Mouse (Mus musculus): ENCODE measurements at regions not wholly inside any gene's neighbourhood (a gene's known extent, or its start where the extent isn't known, plus 50 kb on each side); places are given as distances from the start of the nearest gene placed in this dataset.

DNA sequence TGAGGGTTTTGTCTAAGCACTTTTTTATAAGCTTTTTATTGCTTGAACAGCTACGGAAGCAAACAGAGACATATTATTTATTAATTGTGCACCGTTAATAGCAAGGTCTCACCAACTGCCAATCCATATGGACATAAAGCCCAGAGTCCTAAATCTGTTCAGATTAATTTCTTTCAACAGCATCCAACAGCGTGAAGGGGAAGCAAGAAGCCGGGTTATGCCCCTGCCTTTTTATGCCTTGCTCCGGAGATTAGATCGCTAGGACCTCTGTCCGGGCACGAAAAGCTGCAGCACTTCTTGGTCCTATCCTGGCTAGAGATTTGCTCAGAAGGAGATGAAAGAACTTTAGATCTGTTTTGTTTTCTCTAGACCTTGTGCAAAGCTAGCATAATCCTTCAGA, 289.6 kb upstream of the Epha7 start:
- H3K4me3 ChIP-seq (ENCODE audit: insufficient read depth, poor library complexity, severe bottlenecking): no peak overlapping the region
- no peaks in the 10 kb centered on the region for H3K27me3 ChIP-seq (ENCODE audit: control insufficient read depth, insufficient read depth, insufficient read length)
- TF ChIP-seq CEBPB (IDR thresholded peaks at IDR 0.05; ENCODE audit: low read depth) (no peak), MAX (IDR thresholded peaks at IDR 0.05) (no peak), CTCF (IDR thresholded peaks at IDR 0.05; ENCODE audit: control insufficient read depth, insufficient read depth, insufficient read length) (no peak), MYOD1 (IDR thresholded peaks at IDR 0.05; ENCODE audit: control insufficient read depth, insufficient read length, low read depth) (no peak), FOSL1 (IDR thresholded peaks at IDR 0.05; ENCODE audit: insufficient read depth, low read length, poor library complexity, severe bottlenecking) (no peak), MYOG (IDR thresholded peaks at IDR 0.05; ENCODE audit: control insufficient read depth, extremely low read depth, insufficient read length) (no peak), USF1 (IDR thresholded peaks at IDR 0.05; ENCODE audit: low read depth) (no peak)
- no peaks in the 10 kb centered on the region for H3K79me2 ChIP-seq (ENCODE audit: control insufficient read depth, insufficient read depth)
- H3ac ChIP-seq (ENCODE audit: control insufficient read depth, insufficient read length, low read depth): no peak overlapping the region
- no peaks in the 10 kb centered on the region for H3K79me3 ChIP-seq (ENCODE audit: low read depth)
- no peaks in the 10 kb centered on the region for H3K36me3 ChIP-seq (ENCODE audit: control insufficient read depth, insufficient read depth)

DNA sequence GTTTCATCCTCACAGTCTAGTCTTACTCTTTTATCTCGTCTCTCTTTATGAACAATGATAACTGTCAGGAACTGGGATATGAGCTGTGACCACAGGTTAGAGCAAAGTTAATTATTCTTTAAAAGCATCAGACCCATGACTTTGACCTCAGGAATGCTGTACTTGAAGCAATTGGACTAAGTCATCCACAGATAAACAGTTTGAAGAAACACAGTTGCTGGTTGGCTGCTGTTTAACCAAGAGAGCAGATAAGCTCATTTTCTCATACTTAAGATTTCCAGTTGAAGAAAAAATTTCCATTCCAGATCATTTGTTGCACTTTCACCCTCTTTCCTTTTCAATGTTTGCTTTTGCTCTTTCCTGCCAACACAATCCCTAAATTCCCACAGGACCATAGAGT, 270.7 kb upstream of the Epha7 start:
- Histone ChIP-seq H3ac (ENCODE audit: control insufficient read depth, insufficient read length, low read depth) (no peak overlapping the region), H3K79me2 (ENCODE audit: control insufficient read depth, insufficient read depth) (no peaks in the 10 kb centered on the region), H3K4me3 (ENCODE audit: insufficient read depth, poor library complexity, severe bottlenecking) (no peak overlapping the region), H3K36me3 (ENCODE audit: control insufficient read depth, insufficient read depth) (no peaks in the 10 kb centered on the region), H3K27me3 (ENCODE audit: control insufficient read depth, insufficient read depth, insufficient read length) (no peaks in the 10 kb centered on the region), H3K79me3 (ENCODE audit: low read depth) (no peaks in the 10 kb centered on the region)
- TF ChIP-seq FOSL1 (IDR thresholded peaks at IDR 0.05; ENCODE audit: insufficient read depth, low read length, poor library complexity, severe bottlenecking) (no peak), MYOD1 (IDR thresholded peaks at IDR 0.05; ENCODE audit: control insufficient read depth, insufficient read length, low read depth) (peak; percentile 10)

DNA sequence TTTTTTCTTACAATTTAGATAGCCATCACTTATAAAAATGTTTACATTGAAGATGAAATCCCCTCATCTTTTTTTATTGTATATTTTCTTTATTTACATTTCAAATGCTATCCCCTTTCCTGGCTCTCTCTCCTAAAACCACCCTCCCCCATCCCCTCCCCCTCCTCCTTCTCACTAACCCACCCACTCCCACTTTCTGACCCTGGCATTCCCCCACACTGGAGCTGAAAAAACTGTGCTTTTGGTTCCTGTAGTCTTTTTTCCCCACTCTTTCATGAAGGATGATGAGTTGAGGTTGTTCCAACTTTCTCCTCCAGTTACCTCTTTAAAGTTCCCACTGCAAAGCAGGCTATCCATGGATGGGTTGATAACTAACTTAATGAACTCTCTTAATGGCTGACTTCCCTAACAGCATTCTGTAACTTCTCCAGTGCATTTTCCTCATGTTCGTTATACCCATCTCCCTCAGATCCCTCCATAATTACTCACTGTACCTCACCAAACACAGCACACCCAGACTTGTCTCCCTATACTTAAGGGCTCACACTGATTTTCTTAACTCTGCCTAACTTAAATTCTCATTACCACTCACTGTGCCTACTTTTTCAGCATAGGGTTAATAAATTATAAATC, 270.1 kb upstream of the Epha7 start:
- Histone ChIP-seq H3ac (ENCODE audit: control insufficient read depth, insufficient read length, low read depth) (no peak overlapping the region), H3K79me3 (ENCODE audit: low read depth) (no peaks in the 10 kb centered on the region), H3K4me3 (ENCODE audit: insufficient read depth, poor library complexity, severe bottlenecking) (no peak overlapping the region), H3K79me2 (ENCODE audit: control insufficient read depth, insufficient read depth) (no peaks in the 10 kb centered on the region), H3K36me3 (ENCODE audit: control insufficient read depth, insufficient read depth) (no peaks in the 10 kb centered on the region), H3K27me3 (ENCODE audit: control insufficient read depth, insufficient read depth, insufficient read length) (no peaks in the 10 kb centered on the region)
- TF ChIP-seq CEBPB (IDR thresholded peaks at IDR 0.05; ENCODE audit: low read depth) (no peak), CTCF (IDR thresholded peaks at IDR 0.05; ENCODE audit: control insufficient read depth, insufficient read depth, insufficient read length) (no peak), MYOG (IDR thresholded peaks at IDR 0.05; ENCODE audit: control insufficient read depth, extremely low read depth, insufficient read length) (no peak), MYOD1 (IDR thresholded peaks at IDR 0.05; ENCODE audit: control insufficient read depth, insufficient read length, low read depth) (no peak), USF1 (IDR thresholded peaks at IDR 0.05; ENCODE audit: low read depth) (no peak)

DNA sequence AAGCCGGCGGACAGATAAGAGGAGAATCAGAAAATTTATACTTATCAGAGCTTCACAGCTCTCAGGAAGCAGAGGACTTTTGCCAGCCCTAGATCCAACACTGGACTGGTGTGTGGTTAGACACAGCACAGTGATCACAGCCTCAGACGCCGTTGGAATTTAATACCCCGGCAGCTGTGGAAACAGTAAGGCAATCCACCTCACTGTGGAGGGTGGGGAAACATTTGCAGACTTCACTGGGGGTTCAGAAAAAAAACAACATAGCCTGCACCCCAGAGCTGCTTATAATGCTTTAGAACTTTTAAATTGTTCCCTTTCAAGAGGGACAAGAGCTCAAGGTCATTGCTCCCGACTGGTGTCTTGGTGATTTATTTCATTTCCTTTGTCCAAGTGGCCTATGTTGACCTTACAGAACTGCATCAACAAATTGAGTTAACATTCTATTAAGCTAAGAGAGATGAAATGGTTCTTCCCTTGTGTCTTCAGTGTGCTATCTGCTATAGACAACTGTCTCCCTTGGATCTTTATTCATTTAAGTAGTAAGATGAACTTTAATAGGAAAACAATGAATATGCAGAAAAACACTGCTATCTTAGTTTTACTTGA, 264.6 kb upstream of the Epha7 start:
- Histone ChIP-seq H3K79me2 (ENCODE audit: control insufficient read depth, insufficient read depth) (no peaks in the 10 kb centered on the region), H3ac (ENCODE audit: control insufficient read depth, insufficient read length, low read depth) (no peak overlapping the region), H3K27me3 (ENCODE audit: control insufficient read depth, insufficient read depth, insufficient read length) (no peaks in the 10 kb centered on the region), H3K36me3 (ENCODE audit: control insufficient read depth, insufficient read depth) (no peaks in the 10 kb centered on the region), H3K4me3 (ENCODE audit: insufficient read depth, poor library complexity, severe bottlenecking) (no peak overlapping the region), H3K79me3 (ENCODE audit: low read depth) (no peaks in the 10 kb centered on the region)
- TF ChIP-seq CTCF (IDR thresholded peaks at IDR 0.05; ENCODE audit: control insufficient read depth, insufficient read depth, insufficient read length): no peak
- TF ChIP-seq MYOD1 (IDR thresholded peaks at IDR 0.05; ENCODE audit: control insufficient read depth, insufficient read length, low read depth): peak; percentile 91

DNA sequence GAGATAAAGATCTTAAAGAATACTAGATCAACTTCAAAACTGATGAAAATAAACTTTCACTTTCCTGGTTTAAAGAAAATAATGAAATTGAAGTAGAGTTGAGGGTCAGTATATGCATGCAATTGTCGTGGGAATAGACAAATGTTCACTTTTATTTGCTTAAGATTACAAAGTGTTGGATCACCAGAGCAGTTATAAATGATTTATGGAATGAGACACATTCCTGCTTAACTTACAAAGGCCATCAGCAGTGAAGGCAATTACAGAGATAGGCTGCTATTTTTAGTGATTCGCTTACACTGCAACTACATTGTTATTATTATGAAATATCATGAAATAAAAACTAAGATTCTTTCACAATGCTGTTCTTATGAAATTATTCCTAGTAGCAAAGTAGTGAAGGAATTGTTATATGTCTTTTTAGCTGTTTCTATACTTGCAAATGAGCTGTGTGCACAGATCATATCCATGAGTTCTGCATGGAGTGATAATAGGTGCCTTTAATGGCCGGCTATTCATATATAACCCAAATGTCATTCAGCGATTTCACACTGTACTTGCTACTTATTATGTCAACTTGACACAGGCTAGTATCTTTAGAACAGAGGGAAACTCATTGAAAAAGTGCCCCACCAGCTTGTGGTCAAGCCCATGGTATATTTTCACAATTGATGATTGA, 241.7 kb upstream of the Epha7 start:
- TF ChIP-seq MAX (IDR thresholded peaks at IDR 0.05) (no peak), FOSL1 (IDR thresholded peaks at IDR 0.05; ENCODE audit: insufficient read depth, low read length, poor library complexity, severe bottlenecking) (no peak), CTCF (IDR thresholded peaks at IDR 0.05; ENCODE audit: control insufficient read depth, insufficient read depth, insufficient read length) (no peak), USF1 (IDR thresholded peaks at IDR 0.05; ENCODE audit: low read depth) (no peak), MYOG (IDR thresholded peaks at IDR 0.05; ENCODE audit: control insufficient read depth, extremely low read depth, insufficient read length) (no peak)
- Histone ChIP-seq H3K79me2 (ENCODE audit: control insufficient read depth, insufficient read depth) (no peaks in the 10 kb centered on the region), H3K36me3 (ENCODE audit: control insufficient read depth, insufficient read depth) (no peaks in the 10 kb centered on the region), H3K27me3 (ENCODE audit: control insufficient read depth, insufficient read depth, insufficient read length) (no peaks in the 10 kb centered on the region), H3K4me3 (ENCODE audit: insufficient read depth, poor library complexity, severe bottlenecking) (no peak overlapping the region), H3ac (ENCODE audit: control insufficient read depth, insufficient read length, low read depth) (no peak overlapping the region), H3K79me3 (ENCODE audit: low read depth) (no peaks in the 10 kb centered on the region)

All from C2C12 (cell line).